Mouse (Mus musculus): ENCODE measurements around the gene Ifit3. TPM values are rescaled to one million over a fixed set of nuclear protein-coding genes. Genes with fewer than 3 reads are reported as not detected.
"Not testable (repeated sequence)": the region's sequence is repeated elsewhere in the genome, so short reads cannot be mapped to it uniquely, and the experiment has no call there.

The Ifit3 gene
- polyA plus RNA-seq, 1 experiment, result 0.05 TPM

- not testable (repeated sequence) for H3ac ChIP-seq (ENCODE audit: control insufficient read depth, insufficient read length, low read depth); H3K36me3 ChIP-seq (ENCODE audit: control insufficient read depth, insufficient read depth); H3K27me3 ChIP-seq (ENCODE audit: control insufficient read depth, insufficient read depth, insufficient read length); H3K79me3 ChIP-seq (ENCODE audit: low read depth); H3K79me2 ChIP-seq (ENCODE audit: control insufficient read depth, insufficient read depth); H3K4me3 ChIP-seq (ENCODE audit: insufficient read depth, poor library complexity, severe bottlenecking)
Measured at GRCm38 (mm10) chr19:34587898-34588692, 4.8 kb downstream of the Ifit3 start.

GRCm38 (mm10) chr19:34588959-34589358 is 5.6 kb downstream of the Ifit3 start:
- TF ChIP-seq MYOG (IDR thresholded peaks at IDR 0.05; ENCODE audit: control insufficient read depth, extremely low read depth, insufficient read length) (no peak), FOSL1 (IDR thresholded peaks at IDR 0.05; ENCODE audit: insufficient read depth, low read length, poor library complexity, severe bottlenecking) (no peak), CTCF (IDR thresholded peaks at IDR 0.05; ENCODE audit: control insufficient read depth, insufficient read depth, insufficient read length) (no peak), USF1 (IDR thresholded peaks at IDR 0.05; ENCODE audit: low read depth) (no peak), MAX (IDR thresholded peaks at IDR 0.05) (no peak), CEBPB (IDR thresholded peaks at IDR 0.05; ENCODE audit: low read depth) (no peak), MYOD1 (IDR thresholded peaks at IDR 0.05; ENCODE audit: control insufficient read depth, insufficient read length, low read depth) (no peak)
- Histone ChIP-seq H3K36me3 (ENCODE audit: control insufficient read depth, insufficient read depth) (no peaks in the 10 kb centered on the region), H3ac (ENCODE audit: control insufficient read depth, insufficient read length, low read depth) (no peak overlapping the region), H3K27me3 (ENCODE audit: control insufficient read depth, insufficient read depth, insufficient read length) (no peaks in the 10 kb centered on the region), H3K4me3 (ENCODE audit: insufficient read depth, poor library complexity, severe bottlenecking) (no peak overlapping the region), H3K79me3 (ENCODE audit: low read depth) (no peaks in the 10 kb centered on the region), H3K79me2 (ENCODE audit: control insufficient read depth, insufficient read depth) (no peaks in the 10 kb centered on the region)

- peaks cover 1% of the 10 kb centered on the region for H3K27me3 ChIP-seq (ENCODE audit: control insufficient read depth, insufficient read depth, insufficient read length)
- H3K79me3 ChIP-seq (ENCODE audit: low read depth), result no peaks in the 10 kb centered on the region
- no peaks in the 10 kb centered on the region for H3K79me2 ChIP-seq (ENCODE audit: control insufficient read depth, insufficient read depth)
- no peak overlapping the region for H3K4me3 ChIP-seq (ENCODE audit: insufficient read depth, poor library complexity, severe bottlenecking)
- no peaks in the 10 kb centered on the region for H3K36me3 ChIP-seq (ENCODE audit: control insufficient read depth, insufficient read depth)
- no peak for TF ChIP-seq MYOG (IDR thresholded peaks at IDR 0.05; ENCODE audit: control insufficient read depth, extremely low read depth, insufficient read length)
- H3ac ChIP-seq (ENCODE audit: control insufficient read depth, insufficient read length, low read depth), result no peak overlapping the region
Measured at GRCm38 (mm10) chr19:34593456-34593855, 10.1 kb downstream of the Ifit3 start.

GRCm38 (mm10) chr19:34594523-34594922 is 11.2 kb downstream of the Ifit3 start:
- H3K4me3 ChIP-seq (ENCODE audit: insufficient read depth, poor library complexity, severe bottlenecking); H3ac ChIP-seq (ENCODE audit: control insufficient read depth, insufficient read length, low read depth): not testable (repeated sequence)

GRCm38 (mm10) chr19:34596811-34597210 is 13.5 kb downstream of the Ifit3 start:
- H3K79me3 ChIP-seq (ENCODE audit: low read depth), result no peaks in the 10 kb centered on the region
- no peak overlapping the region for H3K4me3 ChIP-seq (ENCODE audit: insufficient read depth, poor library complexity, severe bottlenecking)
- H3K79me2 ChIP-seq (ENCODE audit: control insufficient read depth, insufficient read depth), result no peaks in the 10 kb centered on the region
- peaks cover 3% of the 10 kb centered on the region for H3K27me3 ChIP-seq (ENCODE audit: control insufficient read depth, insufficient read depth, insufficient read length)
- H3K36me3 ChIP-seq (ENCODE audit: control insufficient read depth, insufficient read depth), result no peaks in the 10 kb centered on the region
- H3ac ChIP-seq (ENCODE audit: control insufficient read depth, insufficient read length, low read depth), result no peak overlapping the region
- TF ChIP-seq FOSL1 (IDR thresholded peaks at IDR 0.05; ENCODE audit: insufficient read depth, low read length, poor library complexity, severe bottlenecking) (no peak), CEBPB (IDR thresholded peaks at IDR 0.05; ENCODE audit: low read depth) (peak; percentile 41), MYOD1 (IDR thresholded peaks at IDR 0.05; ENCODE audit: control insufficient read depth, insufficient read length, low read depth) (no peak), CTCF (IDR thresholded peaks at IDR 0.05; ENCODE audit: control insufficient read depth, insufficient read depth, insufficient read length) (no peak)

More at GRCm38 (mm10) chr19:34594523-34594922, 11.2 kb downstream of the Ifit3 start:
- not testable (repeated sequence) for H3K79me2 ChIP-seq (ENCODE audit: control insufficient read depth, insufficient read depth); H3K27me3 ChIP-seq (ENCODE audit: control insufficient read depth, insufficient read depth, insufficient read length); H3K36me3 ChIP-seq (ENCODE audit: control insufficient read depth, insufficient read depth); H3K79me3 ChIP-seq (ENCODE audit: low read depth)

- no peaks in the 10 kb centered on the region for H3K79me2 ChIP-seq (ENCODE audit: control insufficient read depth, insufficient read depth)
- no peaks in the 10 kb centered on the region for H3K79me3 ChIP-seq (ENCODE audit: low read depth)
- TF ChIP-seq CTCF (IDR thresholded peaks at IDR 0.05; ENCODE audit: control insufficient read depth, insufficient read depth, insufficient read length), result no peak
- TF ChIP-seq MYOG (IDR thresholded peaks at IDR 0.05; ENCODE audit: control insufficient read depth, extremely low read depth, insufficient read length), result no peak
- no peak for TF ChIP-seq MYOD1 (IDR thresholded peaks at IDR 0.05; ENCODE audit: control insufficient read depth, insufficient read length, low read depth)
- no peak for TF ChIP-seq USF1 (IDR thresholded peaks at IDR 0.05; ENCODE audit: low read depth)
- no peak for TF ChIP-seq FOSL1 (IDR thresholded peaks at IDR 0.05; ENCODE audit: insufficient read depth, low read length, poor library complexity, severe bottlenecking)
- no peak overlapping the region for H3ac ChIP-seq (ENCODE audit: control insufficient read depth, insufficient read length, low read depth)
- H3K36me3 ChIP-seq (ENCODE audit: control insufficient read depth, insufficient read depth), result no peaks in the 10 kb centered on the region
- peaks cover 3% of the 10 kb centered on the region for H3K27me3 ChIP-seq (ENCODE audit: control insufficient read depth, insufficient read depth, insufficient read length)
- no peak overlapping the region for H3K4me3 ChIP-seq (ENCODE audit: insufficient read depth, poor library complexity, severe bottlenecking)
Measured at GRCm38 (mm10) chr19:34598341-34598740, 15.0 kb downstream of the Ifit3 start.

GRCm38 (mm10) chr19:34599250-34599649 is 15.9 kb downstream of the Ifit3 start:
- not testable (repeated sequence) for H3ac ChIP-seq (ENCODE audit: control insufficient read depth, insufficient read length, low read depth); H3K79me3 ChIP-seq (ENCODE audit: low read depth); H3K36me3 ChIP-seq (ENCODE audit: control insufficient read depth, insufficient read depth); H3K27me3 ChIP-seq (ENCODE audit: control insufficient read depth, insufficient read depth, insufficient read length); H3K79me2 ChIP-seq (ENCODE audit: control insufficient read depth, insufficient read depth); H3K4me3 ChIP-seq (ENCODE audit: insufficient read depth, poor library complexity, severe bottlenecking)

- not testable (repeated sequence) for H3K79me2 ChIP-seq (ENCODE audit: control insufficient read depth, insufficient read depth); H3ac ChIP-seq (ENCODE audit: control insufficient read depth, insufficient read length, low read depth); H3K79me3 ChIP-seq (ENCODE audit: low read depth); H3K27me3 ChIP-seq (ENCODE audit: control insufficient read depth, insufficient read depth, insufficient read length); H3K4me3 ChIP-seq (ENCODE audit: insufficient read depth, poor library complexity, severe bottlenecking); H3K36me3 ChIP-seq (ENCODE audit: control insufficient read depth, insufficient read depth)
Measured at GRCm38 (mm10) chr19:34601888-34602287, 18.6 kb downstream of the Ifit3 start, which contains the start of gene Ifit1bl1. Gene Ifit1bl1 (minus strand): TSS chr19:34601956.

Data from C2C12 (cell line).